Mouse (Mus musculus): Measurements from ENCODE around the gene Ippk.

The Ippk gene

DNA sequence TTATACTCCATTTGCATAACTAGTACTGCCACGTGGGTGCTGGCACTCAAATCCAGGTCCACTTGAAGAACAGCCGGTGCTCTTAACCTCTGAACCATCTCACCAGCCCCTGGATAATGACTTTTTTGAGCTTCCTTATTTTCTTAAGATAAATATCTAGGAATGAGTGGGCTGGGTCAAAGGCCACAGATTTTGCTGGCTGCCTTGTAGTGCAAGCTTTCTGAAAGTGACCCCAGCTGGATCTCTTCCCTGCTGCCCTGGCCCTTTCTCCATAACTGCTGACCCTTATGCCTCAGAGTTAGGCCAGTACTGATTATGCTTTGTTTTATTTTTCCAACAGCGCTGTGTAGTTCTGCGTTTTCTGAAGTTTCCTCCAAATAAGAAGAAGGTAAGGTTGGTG lies 9.5 kb downstream of the Ippk start:
- CTCF ChIA-PET = no interaction called here

DNA sequence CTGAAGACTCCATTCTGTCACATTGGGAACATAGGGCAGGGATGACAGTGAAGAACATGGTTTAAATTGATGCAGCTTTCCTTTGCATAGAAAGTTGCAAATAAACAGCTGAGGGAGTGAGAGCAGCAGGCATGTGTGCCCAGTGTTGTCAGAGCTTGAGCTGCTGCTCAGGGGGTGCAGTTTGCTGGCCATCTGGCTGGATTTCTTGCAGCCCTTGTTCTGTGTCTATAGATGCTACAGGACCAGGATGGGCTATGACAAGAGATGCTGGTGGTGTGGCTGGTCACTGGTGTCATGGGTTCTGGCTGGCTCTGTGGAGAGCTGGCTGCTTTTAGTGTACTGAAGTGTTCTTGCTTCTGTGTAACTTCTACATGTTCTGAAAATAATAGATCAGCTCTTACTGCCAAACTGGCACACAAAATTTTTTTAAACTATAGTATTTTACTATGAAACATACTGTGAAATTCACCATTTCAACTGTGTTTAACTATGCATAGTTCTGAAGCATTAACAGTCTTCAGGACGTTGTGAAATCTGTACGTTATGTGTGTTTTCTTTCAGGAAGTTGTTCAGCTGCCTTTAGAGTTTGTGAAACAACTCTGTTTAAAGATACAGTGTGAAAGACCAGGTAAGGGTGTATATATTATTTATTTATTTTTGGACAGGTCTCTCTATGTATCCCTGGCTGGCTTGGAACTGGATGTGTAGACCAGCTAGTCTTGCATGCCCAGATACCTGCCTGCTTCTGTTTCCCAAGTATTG lies 12.4 kb downstream of the Ippk start:
- CTCF ChIA-PET = no interaction called here

DNA sequence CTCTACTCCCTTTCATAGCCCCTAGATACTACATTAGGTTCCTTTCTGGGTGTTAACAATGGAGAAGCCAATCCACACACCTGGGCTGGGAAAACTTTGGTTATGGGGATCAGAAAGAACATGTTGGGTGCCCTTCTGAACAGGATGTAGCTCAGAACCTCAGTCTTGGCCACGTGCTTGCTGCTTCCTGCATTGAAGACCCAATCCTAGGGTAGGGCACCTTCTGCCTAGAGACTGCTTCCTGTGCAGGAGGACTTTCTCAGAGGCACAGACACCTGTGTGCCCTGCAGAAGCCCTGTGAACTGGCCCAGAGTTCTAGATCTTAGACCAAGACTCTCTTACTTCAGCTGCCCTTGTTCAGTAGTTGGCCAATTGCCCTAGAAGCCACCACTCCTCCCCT lies 14.7 kb downstream of the Ippk start:
- CTCF ChIA-PET = no interaction called here

DNA sequence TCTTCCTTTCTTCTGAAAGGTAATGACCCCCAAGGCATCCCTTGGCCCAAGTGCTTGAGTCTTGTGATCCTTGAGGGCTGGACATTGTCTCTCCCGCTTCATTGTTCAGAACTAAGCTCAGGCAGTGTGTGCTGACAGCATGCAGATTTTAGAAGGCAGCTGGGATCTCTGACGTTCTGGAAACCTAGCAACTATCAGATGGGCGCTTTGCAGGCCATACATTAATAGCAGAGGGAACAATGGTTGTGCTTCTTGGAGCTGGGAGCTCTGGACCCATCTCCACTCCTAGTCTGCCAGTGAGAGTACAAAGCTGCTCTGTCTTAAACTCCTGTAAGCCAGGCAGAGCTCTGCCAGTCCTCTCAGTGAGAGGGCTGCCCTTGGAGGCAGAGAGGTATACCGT lies 15.1 kb downstream of the Ippk start:
- CTCF ChIA-PET = no interaction called here

DNA sequence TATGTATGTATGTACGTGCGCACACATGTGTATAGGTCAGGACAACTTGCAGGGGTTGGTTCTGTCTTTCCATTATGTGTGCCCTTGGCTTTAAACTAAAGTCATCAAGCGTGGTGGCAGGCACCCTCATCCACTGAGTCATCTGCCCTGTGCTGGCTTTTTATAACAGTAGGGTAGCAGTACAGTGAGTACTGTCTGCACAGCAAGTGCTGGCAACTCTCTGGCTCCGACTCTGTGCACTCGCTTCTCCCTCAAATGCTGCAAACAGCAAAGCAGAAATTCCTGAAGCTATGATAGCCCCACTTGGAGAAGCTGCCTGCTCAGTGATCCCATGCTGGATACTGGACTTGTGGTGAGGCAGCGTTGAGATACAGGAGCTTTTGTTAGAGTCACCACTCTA lies 23.4 kb downstream of the Ippk start:
- CTCF ChIA-PET = no interaction called here

DNA sequence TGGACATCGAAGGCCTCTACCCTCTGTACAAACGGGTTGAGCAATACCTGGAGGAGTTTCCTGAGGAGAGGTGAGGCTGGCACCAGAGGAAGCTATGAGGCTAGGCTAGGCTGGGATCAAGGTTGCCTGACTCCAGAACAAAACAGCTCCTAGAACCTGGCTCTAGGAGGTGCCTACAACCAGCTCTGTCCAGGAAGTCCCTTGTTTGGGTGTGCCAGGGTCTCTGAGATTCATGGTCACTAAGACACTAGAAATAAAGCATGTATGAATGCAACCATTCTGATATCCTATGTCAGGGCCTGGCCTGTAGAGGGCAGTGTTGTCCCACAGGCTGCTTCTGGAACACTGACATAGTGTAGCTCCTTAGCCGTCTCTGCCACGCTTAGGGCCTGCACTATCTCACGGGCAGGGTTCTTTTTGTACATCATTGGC lies 28.3 kb downstream of the Ippk start:
- CTCF ChIA-PET = interaction anchor here (0.6 kb wide), 1 partner anchor 16 kb away, joined by 4 read pairs; no protein-coding TSS in a partner anchor

DNA sequence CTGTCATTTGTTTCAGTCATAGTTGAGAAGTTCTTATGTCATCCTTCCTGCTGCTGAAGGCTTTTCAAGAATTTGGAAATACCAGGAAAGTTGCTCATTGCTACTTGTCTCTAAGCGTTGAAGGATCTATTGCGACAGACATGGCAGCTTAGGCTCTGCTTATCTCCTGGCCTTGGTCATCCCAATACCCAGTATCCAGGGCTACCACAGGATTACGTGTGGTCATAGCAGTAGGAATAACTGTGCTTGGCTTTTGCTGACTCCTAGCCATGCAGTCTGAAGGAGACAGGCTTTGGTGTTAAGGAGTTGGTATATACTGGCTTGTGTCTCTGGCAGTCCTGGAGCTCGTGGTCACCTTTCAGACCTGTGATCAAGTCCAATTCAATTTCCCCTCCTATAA lies 39.2 kb downstream of the Ippk start:
- CTCF ChIA-PET = no interaction called here

DNA sequence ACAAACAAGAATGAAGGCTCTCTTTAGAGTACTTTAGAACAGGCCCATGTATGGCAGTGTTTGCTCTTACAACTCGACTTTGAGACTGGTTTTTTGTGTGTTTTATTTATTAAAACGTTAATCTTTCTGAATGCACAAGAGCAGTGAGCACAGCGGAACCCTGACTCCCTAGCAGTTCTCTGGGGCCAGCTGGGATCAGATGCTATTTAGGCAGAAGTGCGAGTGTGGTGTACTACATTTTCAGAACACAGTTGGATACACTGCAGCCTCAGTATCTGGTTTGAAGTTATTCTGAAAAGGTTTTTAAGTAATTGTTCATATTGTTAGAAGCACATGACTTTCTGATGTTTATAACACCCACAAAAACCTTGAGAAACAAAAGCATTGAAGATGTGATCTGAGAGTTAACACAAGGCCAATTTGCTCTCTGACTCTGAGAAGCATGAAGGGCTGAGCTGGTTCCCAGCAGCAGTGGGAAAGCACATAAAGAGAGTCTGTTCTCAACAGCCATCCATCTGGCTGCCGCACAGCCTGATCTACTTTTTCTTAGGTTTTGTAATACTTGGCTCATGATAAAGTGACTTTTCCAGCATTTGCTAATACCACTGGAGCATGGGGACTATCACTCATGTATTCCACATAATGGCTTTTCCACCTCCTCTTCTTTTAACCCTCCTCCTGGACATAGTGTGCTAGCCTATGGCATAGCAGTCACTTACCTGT lies 39.8 kb downstream of the Ippk start:
- CTCF ChIA-PET = no interaction called here

DNA sequence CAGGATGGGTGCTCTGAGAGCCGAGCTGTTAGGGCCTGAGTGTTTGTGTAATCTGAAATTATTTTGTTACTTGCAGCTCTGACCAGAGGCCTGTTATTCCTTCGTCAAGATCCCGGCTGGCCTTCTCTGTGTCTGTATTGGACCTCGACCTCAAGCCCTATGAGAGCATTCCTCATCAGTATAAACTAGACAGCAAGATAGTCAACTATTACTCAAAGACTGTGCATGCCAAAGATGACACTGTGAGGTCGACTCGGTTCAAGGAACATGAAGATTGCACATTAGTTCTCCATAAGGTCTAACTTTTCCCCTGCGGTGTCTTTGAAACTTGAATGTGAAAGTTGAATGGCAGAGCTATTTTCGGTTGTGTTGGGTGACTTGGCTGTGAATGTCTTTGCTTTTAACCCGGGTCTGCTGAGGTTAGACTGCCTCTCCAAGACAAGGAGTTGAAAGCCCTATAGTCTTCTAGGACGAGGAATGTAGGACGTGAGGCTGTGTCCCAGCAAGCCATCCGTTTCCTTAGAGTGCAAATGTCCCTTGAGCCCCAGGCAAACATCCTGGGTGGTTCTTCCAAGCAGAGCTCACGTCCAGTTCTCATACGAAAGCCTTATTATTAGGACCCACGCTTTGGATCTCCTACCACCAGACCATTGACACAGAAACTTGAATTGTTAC lies 40.5 kb downstream of the Ippk start:
- CTCF ChIA-PET = no interaction called here

DNA sequence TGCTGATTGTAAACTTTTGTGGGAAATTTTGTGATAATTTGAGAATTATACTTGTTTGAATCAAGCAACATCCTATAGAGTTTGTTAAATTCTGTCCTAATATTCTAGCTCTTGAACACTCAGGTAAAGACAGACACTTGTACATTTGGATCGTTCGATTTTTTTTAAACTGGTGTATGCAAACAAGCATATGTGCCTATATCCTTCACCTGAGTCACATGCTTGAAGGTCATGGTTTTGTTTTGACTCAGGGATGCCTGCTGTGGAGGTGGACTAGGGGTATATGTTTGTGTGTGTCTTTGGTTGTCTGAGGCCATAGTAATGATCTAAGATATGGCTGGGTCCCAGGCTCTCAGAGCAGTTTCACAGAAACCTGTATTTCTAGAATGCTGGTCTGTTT lies 41.9 kb downstream of the Ippk start:
- CTCF ChIA-PET = interaction anchor here (0.6 kb wide), 1 partner anchor 80 kb away, joined by 4 read pairs; no protein-coding TSS in a partner anchor

DNA sequence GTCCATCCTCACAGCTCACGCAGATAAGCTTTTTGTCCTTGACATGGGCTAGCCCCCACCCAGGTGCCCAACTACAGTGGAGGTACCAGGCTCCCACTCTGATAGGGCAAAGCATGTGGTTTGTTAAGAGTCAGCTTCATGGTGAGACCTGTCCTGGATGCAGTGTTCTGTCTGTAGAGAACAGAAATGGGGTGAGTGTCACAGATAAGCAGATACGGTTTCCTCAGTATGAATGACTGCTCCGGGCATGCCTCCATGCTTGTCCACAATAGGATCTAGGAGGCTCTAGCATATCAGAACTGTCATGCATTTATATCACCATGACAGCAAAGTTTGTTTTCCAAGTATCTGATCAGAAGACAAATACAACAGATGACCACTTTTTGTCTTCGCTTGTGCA lies 44.8 kb downstream of the Ippk start:
- CTCF ChIA-PET = interaction anchor here (0.5 kb wide), 1 partner anchor 16 kb away, joined by 4 read pairs; no protein-coding TSS in a partner anchor

DNA sequence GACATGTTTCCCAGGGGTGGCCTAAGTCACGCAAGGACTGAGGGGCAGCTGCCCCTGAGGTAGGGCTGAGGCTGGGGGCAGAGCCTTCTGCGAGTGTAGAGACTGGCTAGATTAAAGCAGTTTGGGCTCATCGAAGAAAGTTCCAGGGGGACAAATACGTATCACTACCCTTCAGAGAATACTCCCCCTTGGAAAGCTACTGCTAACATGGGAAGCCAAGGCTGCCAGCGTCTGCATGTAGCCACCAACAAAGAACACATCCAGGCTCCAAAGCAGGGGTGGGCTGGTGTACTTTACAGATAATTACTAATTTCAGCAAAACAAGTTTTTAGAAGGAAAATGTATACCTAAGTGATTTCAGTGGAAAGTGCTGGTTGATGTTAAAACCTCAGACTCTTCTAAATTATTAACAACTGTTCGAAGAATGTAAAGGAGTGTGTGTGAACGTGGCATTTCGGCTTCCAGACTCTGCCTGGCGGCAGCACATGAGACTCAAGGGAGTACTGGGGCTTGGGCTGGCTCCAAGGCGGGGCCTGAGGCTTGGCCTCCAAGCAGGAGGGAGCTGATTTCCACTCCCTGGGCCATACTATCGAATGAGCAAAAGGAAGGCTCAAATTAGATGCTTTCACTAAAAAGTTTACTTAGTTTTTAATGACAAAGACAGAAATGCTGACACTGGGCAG lies 45.5 kb downstream of the Ippk start:
- CTCF ChIA-PET = no interaction called here

DNA sequence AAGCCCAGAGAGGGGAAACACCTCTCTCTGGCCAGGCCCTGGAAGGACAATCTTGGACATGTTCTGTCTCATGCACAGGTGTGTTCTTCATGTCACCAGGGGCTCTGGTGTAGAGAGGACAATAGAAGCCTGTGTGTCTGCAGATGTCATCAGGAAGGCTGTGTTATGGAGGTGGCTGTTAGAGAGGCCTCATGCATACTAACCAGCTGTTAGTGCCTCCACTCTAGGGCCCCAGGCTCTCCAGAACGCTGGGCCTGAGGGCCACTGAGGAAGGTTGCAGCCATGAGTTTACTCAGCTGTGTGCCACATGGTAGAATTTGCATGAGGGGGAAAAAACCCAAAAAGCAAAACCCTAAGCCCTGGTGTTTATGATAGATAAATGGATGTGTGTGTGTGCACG lies 46.5 kb downstream of the Ippk start:
- CTCF ChIA-PET = no interaction called here

DNA sequence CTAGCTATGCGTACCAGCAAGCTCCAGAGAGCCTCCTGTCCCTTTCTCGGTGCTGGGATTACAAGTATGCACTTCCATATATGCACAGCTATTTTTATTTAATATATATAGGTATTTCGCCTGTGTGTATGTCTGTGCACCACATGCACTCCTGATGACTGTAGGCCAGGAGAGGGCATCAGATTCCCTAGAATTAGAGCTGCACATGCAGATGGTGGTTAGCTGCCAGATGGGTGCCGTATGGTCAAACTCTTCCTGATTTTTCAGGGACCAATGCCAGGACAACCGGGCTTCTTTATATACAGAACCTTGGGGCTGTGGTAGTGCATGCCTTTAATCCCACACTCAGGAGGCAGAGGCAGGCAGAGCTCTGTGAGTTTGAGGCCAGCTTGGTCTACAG lies 48.0 kb downstream of the Ippk start:
- CTCF ChIA-PET = no interaction called here

DNA sequence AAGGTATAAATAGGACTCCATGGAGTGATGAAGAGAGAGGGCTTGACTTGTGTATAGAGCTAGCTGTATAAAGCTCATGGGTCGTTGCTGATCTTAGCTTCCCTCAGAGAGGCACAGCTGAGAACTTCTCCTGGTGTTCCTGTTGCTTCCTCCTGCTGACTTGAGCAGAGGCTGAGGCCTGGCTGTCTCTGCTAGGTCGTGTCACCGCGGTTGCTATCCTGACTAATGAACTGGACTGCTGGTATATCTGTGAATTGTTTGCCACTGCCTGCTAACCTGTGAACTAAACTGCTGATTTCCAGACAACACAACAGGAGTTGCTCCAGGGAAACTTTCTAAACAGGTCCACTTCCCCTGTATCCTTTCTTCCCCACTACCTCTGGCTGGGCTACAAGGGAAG lies 49.3 kb downstream of the Ippk start:
- CTCF ChIA-PET = no interaction called here

DNA sequence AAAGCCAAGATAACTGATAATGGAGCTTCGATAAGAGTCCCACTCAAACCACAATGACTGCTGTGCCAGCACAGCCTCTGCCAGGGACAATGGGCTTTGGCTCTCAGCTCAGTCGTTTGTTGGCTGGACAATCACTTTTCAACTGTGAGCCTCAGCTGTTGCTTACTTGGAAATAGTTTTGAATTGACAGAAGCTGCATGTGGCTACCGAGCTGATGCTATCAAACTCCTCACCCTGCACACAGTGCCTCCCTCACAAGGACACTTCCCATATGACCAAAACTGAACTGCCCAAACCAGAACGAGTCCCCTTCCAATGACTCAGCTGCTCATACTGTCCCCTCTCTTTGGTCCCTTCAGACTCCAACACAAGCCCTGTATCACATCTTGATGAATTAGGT lies 49.8 kb downstream of the Ippk start:
- CTCF ChIA-PET = no interaction called here

DNA sequence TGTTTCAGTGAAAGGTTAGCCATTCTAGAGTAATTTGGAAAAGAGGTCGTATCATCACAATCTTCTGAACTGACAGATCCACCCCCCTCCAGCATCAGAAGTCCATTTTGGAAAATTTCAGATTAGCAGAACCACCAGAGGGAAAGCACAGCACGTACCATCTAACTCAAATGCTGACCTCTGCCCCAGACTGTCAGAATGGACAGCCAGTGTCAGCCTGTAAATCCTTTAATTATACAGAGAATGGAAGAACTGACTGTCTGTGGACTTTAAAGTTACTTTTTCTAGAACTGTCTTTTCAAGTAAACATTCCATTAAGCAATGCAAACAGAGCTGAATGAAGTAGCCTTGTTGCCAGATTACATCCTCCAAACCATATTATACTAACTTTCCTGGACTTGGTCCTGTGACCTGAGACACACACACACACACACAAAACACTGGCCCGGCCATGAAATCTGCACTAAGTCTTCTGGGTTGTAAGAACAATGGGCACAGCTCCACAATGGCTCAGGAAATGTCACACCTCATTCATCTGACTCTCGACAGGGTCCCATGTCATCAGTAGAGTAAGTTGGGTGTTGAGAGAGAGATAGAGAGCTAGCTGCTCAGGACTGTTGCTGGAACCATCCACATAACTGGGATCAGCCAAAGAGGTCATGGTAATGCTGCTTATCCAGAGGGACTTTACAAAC lies 51.1 kb downstream of the Ippk start:
- CTCF ChIA-PET = no interaction called here

DNA sequence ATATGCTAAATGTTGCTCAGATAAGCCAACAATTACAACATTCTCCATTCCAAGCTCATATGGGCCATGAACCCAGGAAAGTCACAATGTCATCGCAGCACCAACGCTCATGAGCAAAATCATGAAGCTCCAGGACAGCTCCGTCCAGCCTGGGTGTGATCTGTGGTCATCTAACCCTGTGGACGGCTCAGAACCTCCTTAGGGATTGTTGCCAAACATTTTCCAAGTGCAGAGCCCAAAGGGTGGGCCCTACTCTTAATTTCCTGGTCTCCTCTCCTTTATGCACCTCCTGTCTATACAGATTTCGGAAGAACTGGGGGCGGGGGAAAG lies 51.6 kb downstream of the Ippk start:
- CTCF ChIA-PET = no interaction called here

DNA sequence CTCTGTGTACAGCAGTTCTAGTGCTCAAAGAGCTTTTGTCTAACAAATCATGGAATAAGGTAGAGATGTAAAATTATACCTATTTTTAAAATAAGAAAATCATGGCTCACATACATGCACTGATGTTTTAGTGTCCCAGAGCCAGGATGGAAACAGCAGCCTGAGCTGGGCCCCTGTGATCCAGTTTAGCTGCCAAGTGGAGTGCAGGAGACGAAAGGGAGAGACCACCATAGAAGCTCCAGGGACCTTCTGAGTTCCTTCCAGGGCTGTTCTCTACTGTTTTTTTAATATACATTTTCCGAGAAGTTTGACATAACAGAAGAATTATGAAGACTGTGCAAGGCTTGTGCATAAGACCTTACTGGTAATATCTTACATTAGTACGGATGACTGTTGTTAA lies 56.8 kb downstream of the Ippk start:
- CTCF ChIA-PET = no interaction called here

DNA sequence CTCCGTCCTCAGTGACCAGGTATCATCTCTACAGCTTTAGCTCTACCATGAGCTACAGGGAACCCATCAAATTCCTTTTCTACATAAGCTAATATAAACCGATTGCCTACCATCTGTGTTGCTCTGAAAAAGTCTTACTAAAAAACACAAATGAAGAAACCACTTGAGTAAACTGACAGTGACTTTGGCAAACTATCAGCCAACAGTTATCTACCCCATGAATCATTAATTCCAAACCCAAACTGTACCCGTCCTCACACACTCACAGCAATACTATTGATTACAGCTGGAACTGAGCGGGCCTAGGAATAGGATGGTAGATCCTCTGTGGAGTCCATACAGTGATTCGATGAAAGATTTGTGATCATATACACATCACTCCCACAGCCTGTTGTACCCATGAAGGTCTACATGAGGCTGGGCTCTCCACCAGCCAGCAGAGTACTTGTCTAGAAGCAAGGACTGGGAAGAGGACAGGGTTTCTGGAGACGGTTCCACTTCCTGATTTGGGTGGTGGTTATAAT lies 57.9 kb downstream of the Ippk start:
- CTCF ChIA-PET = no interaction called here

DNA sequence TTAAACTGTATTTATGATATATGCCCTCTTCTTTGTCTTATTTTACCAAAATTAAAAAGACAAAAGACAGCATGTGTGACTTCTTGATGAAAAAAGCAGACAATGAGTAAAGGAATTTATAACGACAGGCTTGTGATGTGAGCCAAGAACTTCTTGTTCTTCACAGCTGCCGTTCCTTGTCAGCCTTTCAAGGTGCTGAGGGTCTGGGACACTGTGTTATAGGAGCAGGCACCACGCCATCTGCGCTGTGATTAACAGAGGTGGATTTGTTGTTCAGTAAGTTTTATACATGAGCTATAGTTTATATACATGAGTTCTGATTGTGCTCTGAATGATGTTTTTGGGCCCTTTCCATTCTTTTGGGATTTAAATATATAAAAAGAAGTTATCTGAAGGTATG lies 58.4 kb downstream of the Ippk start:
- CTCF ChIA-PET = no interaction called here

DNA sequence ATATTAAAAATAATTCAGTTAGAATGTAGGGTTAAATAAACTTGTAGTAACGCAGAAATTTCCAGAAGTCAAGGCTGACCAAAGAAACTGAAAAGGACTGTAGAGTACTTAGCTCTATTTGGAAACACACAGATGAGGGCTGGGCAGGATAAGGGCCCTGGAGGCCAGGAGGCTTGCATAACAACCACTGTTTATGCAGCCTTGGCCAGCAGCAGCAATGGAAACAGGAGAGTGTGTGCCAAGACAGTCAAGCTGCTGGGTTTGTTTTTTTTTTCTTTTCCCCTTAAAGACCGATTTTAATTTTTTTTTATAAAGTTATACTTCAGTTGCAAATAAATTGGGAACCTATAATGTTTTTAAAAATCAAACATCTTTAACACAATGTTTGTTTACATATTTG lies 59.0 kb downstream of the Ippk start:
- CTCF ChIA-PET = interaction anchor here (0.6 kb wide), 1 partner anchor 10 kb away, joined by 4 read pairs; no protein-coding TSS in a partner anchor

All from spleen, embryonic (tissue).